Mouse (Mus musculus) spleen, postnatal 14 days (tissue): ENCODE results near the gene Cd302.

Source experiments
- DNase-seq, 2 experiments: peaks; one replicate each; pipeline ENCODE4 v3.0.0; 2021 to 2022; ENCODE audit warnings: low spot score in 2 of 2

Gene Cd302

DNA sequence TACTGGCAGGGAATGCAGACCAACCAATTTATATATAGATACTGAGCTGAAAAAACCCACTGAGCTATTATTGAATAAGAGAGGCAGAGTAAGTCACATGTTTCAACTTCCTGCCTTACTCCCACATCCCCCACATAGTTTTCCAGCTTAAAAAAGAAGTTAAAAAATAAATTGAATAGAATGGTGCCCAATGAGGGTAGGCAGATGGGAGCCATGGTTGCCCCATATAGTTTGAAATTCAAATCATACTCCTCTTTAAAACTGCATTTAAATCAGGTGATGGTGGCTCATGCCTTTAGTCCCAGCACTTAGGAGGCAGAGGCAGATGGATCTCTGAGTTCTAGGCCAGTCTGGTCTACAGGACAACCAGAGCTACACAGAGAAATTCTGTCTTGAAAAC, 30.8 kb downstream of the Cd302 start:
- DNase-seq = no peak

DNA sequence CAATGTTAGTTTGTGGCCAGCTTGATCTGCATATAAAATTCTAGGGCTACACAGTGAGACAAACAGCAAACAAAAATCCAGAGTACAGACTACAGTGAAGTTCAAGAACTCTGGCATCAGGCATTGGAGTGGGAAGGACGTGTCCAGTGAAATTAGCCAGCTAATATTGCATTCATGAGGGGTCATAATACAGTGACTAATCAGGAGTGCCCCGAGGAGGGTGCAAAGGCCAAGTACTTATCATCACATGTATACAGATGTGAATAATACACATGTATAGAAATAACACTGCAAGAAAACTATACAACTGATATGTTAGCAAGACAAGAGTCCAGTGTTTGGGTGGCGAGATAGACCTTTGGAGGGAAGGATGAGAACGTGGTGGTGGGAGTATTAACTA, 31.5 kb downstream of the Cd302 start:
- DNase-seq = no peak

DNA sequence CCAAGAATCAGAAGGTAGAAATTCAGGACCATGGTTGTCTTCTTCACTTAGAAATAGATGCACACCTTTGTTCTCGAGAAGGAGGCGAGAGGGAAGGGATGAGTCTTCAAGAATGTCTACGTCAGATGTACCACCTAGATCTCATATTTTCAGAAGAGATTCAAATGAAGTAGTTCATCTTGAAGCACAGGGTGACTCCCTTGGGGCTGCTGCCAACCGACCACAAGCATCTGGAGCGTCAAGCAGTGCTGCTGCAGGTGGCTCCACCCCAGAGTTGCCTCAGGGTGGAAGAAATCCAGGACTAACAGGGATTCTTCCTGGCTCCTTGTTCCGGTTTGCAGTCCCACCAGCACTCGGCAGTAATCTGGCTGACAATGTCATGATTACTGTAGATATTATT, 49.8 kb downstream of the Cd302 start:
- no peak for DNase-seq

DNA sequence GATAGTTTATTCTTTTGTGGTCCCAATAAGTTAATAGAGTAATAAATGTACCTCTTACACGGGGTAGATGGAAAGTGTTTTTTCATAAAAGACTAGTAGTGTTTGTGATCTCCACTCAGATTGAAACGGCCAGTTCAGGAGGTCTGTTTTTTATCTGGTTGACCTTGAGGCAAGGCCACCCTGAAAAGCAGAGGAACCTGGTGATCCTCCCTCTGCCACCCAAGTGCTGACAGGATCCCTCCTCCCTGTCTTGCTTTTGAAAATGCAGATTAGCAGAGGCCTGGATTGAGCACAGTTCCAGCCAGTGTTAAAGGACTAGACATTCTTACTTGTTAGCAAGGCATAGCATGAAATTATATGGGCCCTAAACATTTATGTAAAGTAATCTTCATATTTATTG, 51.1 kb downstream of the Cd302 start:
- DNase-seq = no peak

DNA sequence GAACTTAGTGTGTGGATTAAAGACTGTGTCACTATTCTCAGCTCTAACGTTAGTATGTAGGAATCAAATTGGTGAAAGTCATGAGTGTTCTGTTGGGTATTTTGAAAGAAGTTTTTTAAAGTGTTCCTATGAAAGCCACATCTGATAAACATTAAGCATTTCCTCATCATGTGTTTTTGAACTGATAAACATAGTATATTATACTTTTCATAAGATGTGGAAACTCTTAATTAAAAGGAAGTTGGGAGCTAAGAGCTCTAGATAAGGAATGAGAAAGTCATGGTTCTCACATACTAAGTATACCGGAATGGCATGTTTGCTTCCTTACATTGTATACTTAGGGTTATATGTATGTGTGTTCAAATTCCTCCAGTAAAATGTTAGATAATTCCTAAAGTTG, 53.9 kb downstream of the Cd302 start:
- no peak for DNase-seq

DNA sequence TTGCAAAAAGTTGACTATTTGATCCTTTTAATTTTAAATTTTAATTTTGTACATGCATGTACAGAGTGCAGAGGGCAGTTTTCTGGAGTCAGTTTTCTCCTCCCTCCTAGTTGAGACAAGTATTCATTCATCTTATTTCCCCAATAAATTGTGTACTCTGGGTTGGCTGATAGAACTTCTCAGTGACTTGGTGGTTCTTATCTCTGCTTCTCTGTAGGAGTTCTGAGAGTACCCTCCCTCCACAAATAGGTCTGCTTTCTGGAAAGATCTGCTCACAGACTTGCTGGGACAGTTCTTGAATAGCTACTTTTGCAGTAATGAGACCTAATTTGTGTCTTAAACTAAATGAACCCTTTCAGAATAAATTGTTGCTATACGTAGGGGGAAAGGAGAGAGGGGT, 55.8 kb downstream of the Cd302 start:
- no peak for DNase-seq

DNA sequence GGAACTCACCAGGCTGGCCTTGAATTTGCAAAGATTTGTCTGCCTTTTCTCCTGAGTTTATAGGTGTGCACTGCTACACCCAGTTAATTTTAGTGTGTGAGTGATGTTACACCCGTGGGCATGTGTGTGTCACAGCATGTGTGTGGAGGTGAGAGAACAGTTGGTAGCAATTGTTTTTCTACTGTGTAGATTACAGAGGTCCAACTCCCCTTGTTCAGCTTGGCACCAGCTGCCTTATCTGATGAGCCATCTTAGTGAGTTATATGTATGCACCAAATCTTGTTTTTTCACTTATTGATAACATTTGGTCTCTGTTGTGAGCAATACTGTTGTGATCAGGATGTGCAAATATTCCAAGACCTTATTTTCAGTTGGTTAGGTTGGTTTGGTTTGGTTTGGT, 60.8 kb downstream of the Cd302 start:
- DNase-seq = no peak

DNA sequence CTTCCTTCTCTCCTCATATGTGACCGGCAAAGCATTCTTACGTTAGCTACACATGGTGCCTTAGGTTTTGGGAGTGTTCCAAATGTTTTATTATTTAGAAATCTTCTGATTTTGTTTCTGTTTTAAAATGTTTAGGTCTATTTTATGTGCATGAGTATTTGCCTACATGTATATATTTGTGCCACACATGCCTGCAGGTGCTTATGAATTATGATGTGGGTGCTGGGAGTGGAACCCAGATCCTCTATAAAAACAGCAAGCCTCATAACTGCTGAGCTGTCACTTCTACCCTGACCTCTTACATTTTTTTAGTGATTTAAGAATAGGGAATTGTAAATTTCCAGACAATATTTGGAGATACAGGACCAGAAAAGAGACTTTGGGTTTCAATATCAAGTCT, 62.3 kb downstream of the Cd302 start:
- no peak for DNase-seq

DNA sequence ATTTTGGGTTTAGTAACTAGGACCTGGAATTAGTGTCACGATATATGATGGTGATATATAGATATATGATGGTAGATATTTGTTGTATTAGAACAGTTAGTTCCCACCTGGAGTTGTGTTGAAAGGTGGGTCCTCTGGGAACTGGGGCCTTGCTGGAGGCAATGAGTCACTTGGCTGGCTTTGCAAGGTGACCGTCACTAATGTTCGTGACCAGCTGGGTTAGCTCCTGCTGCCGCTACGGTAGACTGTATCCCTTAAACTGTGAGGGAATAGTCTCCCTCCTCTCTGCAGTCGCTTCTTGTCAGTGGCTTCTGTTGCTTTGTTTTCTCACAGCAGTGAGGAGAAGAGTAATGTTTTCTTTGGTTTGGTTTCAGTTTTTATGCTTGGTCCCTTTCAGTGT, 63.1 kb downstream of the Cd302 start:
- no peak for DNase-seq

DNA sequence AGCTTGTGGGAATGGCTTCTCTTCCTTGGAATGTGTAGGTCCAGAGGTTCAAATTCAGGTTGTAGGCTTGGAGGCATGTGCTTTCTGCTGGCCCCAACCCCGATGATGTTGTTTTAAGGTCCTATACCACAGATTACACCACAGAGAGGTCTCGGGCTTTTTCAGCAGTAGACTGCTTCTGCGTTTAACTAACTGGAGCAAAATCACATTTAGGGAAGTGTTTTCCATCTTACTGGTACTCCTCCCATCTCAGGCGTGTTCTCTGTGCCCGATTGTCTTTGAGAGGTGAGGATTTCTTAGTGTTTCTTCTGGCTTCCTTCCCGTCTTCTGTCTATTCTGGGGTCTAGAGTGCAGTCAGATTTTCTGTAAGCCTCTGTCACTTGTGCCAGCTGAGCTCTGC, 66.7 kb downstream of the Cd302 start:
- no peak for DNase-seq

DNA sequence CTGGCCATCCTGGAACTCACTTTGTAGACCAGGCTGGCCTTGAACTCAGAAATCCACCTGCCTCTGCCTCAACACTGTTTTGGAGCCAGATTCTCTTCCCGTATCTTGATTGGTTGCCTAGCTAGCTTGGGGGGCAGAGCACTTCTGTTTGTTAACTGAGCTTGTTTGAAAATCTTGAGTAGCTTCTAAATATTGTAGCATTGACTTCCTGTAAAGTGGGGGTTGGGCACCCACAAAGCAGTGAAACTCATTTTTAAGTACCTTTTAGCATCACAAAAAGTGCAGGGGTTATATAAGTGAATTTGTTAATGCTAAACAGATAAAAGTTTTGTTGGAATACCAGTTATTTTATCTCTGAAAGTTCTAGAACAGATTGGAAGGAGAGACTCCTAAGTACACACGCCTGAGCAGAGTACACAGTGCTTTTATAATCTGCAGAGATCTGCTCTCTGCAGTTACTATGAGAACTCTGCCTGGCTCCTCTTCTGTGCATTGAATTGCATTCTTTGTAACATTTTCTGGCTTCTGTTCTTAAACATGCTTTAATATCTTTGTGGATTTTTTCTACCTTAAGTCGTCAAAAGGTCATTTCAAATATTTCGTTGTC, 67.6 kb downstream of the Cd302 start:
- no peak for DNase-seq

DNA sequence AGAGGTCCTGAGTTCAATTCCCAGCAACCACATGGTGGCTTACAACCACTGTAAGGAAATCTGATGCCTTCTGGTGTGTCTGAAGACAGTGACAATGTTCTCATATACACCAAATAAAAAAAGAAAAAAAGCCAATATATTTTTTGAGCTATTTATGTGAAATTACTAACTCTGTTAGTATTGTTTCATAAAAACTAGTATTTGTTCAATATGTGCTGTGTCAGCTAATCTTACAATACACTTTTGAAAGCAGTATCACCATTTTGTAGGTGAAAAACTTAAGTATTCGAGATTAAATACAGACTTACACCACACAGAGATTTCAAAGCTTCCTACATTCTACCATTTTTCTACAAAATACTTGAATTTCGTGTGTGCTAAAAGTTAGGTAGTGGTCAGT, 69.6 kb downstream of the Cd302 start:
- no peak for DNase-seq

DNA sequence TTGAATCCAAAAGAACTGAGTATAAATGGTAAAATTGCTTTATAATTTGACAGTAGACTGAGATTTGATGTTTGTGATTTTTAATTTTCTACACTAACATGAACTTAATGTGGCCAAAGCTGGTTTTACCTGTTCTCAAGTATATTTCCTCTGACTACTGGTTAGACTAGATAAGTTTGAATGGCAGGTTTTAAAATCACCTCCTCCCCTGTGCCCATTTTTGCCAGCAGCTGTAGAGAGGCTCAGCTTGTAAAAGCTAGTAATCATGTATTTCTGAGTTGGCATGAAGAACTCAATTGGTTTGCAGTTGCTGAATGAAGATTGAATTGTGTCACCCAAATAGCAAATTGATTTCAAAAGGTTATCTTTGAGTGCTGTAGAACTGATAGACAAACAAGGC, 71.8 kb downstream of the Cd302 start:
- no peak for DNase-seq

DNA sequence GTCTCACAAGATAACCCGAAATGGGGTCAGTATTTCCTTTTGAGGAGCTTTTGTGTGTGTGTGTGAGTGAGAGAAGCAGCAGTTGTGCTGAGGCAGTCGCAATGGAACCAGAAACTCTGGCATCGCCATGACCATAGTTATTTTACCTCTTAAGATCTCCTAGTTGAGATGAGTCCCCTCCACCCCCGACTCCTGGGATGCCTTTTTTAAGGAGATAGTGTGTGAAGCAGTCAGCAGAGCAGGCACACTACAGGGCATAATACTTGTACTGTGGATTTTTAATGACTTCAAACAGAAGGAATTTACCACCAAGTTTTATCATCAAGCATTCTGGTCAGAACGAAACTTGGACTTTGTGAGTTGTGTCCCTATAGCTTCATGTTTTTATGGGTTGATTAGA, 73.5 kb downstream of the Cd302 start:
- no peak for DNase-seq

DNA sequence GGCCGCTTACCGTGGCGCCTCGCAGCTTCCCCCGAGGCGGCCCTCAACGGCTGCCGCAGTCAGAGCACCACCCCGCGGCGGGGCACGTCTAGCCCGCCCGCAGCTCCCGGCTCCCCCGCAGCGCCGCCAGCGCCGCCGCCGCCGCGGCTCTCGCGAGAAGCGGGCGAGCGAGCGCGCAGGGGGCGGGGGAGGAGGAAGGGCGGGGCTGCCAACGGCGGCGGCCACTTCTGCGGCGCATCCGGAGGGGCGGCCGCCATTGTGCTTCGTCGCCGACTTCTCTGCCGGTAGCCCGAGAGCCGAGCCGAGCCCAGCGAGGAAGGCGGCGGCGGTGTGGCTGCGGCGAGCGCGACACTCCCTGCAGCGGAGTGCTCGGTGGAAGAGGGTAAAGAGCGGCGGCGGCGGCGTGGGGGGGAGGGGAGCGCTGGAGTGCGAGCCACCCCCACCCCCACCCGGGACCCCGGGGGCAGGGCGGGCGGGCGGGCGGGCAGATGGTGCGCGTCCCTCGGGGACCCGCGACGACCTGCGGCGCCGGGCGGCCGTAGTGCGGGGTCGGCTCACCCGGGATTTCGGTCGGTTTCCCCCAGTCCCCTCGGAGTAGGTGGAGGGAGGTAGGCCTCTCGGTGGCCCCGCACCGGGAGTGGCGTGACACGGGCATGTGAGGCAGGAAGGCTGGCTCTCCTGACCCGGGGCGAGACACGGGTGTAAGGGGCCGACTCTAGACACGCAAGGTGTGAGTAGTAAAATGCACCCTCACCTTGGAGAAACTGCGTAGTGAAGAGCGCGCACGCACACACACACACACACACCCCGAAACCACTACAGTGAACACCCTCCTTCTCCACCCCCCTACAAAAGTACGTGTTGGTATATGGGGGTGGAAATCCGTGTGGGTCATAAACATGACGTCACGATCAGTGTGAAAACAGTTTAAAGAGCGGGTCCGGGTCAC, 74.3 kb downstream of the Cd302 start, which contains the start of the genes Baz2b and March7:
Baz2b (minus strand) TSS at position 137 of the 949 bp plus-strand sequence.
March7 (plus strand) TSS at position 185 of the 949 bp plus-strand sequence.
- peak; percentile 78 to 86 for DNase-seq

DNA sequence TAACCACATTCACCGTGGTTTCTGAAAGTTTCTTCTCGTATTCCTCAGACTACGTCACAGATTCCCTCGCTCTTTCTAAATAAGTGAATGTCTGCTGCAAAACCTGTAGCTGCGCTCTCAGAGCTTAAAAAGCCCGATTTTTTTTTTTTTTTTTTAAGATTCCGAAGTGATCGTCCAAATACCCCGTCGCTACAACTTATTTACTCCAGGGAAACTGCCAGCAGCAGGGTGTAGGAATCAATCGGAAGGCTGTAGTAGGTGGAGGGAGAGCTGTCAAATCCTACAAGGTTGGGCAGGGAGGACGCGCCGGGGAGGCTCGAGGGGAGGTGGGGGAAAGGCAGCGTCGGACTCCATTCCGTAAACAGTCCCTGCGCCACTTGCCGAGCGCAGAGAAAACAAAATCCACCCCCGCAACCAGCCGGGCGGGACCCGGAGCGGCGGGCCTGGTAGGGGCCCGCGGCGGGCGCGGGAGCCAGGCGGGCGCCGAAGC, 75.1 kb downstream of the Cd302 start:
- DNase-seq = peak; percentile 43 to 49

DNA sequence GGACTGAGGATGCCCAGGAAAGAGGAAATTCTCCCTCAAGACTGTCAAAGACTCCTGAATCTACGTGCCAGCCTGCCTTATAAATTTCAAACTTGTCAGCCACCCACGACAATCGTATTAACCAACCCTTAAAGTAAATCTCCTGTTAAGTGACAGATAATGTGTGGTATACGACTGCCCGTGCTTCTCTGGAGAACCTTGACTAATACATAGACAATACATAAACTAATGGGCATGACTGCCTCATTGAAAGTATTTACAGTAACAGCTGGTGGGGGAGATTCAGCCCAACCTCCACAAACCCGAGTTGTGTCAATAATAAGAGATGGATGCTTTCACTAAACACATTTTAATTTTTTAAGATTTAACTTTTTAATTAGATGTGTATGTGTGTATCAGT, 78.5 kb downstream of the Cd302 start:
- no peak for DNase-seq

DNA sequence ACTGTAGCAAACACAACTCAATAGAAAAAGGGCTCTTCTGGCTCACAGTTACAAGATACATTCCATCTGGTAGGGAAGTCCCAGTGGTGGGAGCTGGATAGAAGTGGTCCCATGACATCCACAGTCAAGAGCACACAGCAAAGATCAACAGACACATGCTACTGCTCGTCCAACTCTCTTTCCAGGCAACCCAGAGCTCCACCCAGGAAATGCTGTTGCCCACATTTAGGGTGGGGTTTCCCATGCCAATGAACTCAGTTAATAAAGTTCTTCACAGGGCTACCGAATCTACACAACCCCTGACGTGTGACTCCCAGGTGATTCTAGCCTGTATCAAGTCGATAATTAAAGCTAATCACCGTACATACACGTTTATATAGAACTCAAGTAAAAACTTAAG, 80.1 kb downstream of the Cd302 start:
- DNase-seq = no peak

DNA sequence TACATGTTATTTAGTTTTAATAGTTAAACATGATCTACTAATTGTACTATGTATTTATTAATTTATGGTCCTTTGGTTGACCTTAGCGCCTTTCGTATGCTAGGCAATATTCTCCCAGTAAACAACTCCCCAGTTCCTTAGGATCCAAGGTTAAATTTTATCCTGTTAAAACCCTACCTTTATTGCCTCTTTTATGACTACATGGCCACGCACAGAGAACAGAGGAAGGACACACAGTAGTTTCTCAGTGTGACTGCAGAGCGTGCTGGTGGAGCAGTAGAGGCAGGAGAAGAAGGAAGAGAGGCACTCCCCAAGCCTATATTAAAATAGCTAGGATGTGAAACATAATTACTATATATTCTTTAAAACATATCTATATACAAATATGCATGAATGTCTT, 80.6 kb downstream of the Cd302 start:
- DNase-seq = no peak

DNA sequence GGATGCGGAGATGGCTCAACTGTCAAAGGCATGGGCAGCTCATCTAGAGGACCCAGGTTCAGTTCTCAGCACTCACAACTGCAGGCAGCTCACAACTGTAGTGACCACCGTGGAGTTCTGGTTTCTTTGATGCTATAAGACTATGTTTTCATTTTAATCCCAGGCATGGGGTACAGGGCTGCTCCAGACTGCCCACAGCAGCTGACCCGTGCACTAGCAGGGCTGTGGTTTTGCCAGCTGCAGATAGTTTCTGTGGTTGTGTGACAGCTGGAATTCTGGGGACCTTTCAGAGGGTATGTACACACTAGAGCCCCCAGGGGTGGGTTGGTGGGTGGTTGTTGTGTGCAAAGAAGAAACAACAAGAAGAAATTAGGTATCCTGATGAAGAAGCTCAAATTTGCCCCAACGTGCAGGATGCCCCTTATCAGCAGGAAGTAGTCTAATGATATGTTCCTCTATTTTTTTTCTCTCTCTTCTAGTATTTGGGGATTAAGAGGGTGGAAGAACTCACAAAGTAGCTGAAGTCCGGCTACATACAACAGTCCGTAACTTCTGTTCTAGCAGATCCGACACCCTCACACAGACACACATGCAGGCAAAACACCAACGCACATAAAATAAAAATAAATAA, 81.3 kb downstream of the Cd302 start:
- DNase-seq = no peak
